Mouse (Mus musculus) adipocyte (in vitro differentiated cells): ENCODE measurements around the gene Fat1.

Experiments
- DNase-seq: peaks from one replicate; pipeline ENCODE4 v3.0.0-alpha.2; 2016; ENCODE audit warnings: low spot score

The Fat1 gene

GRCm38 (mm10) chr8:45004021-45004420 is 68.8 kb downstream of the Fat1 start:
- DNase-seq, result no peak

DNA sequence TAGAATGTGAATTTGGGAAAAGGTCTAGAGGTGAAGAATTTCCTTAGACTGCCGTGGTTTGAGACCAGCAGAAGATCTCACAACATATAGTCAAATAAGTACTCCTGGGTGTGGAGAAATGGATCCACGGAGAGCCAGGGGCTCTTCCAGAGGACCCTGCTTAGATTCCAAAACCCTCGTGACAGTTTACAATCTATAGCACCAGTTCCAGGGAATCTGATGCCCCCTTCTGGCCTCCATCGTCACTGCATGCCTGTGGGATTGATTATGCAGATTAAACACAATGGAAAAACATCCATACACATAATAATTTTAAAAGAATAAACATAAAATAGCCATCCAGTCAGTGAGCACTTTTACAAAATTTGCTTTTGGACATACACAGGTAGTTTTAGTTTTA is 75.4 kb downstream of the Fat1 start:
- DNase-seq, result peak; percentile 65

DNA sequence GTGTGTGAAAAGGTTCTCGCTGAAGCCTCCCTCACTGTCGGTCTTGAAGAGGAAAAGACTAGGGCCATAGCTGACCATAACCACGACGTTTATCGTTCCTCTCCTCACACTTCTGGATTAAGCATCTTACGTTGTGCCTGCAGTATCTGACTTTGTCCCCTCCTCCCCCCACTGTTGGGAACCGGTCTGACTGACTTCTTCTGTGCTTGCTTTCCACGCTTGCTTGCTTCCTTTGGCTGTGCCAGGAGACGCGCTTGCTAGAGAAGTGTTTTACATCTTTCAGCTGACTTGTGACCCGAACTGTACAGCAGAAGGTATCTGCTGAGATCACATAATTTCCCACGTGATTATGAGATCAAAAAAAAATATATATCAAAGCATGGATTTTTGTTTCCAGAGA is 76.5 kb downstream of the Fat1 start:
- no peak for DNase-seq

GRCm38 (mm10) chr8:45013852-45014251 is 78.6 kb downstream of the Fat1 start:
- DNase-seq, result no peak

DNA sequence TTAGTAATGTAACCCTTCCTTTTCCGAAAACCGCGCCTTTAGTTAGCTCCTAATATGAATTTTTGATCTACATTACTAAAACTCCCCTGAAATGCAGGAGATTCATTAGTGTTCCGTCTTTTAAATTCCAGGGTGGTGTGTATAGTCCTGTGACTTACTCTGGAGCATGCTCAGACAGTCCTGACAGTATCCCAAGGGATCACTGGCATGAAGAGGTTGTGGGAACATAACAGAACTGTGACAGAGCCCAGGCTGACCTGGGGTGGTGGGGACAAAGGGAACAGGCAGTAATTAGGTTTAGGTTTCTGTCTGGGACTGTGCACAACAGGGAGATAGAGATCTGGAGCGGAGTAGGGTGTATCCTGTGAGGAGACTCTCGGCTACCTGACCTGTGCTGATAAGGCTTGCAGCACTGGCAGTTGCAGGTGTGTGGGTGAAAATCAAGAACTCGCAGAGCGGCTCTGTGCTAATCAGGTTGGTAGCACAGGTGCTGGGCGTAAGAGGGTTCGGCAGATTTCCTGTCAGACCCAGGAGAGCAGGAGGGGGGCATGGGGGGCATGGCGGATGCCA is 79.3 kb downstream of the Fat1 start:
- no peak for DNase-seq

- no peak for DNase-seq
Observed at GRCm38 (mm10) chr8:45015876-45016275, 80.6 kb downstream of the Fat1 start.

- DNase-seq, result no peak
Observed at GRCm38 (mm10) chr8:45019241-45019640, 84.0 kb downstream of the Fat1 start.

GRCm38 (mm10) chr8:45021171-45021570 is 85.9 kb downstream of the Fat1 start:
- DNase-seq, result no peak

GRCm38 (mm10) chr8:45021911-45022665 is 86.8 kb downstream of the Fat1 start:
- DNase-seq, result no peak

GRCm38 (mm10) chr8:45028081-45028497 is 92.8 kb downstream of the Fat1 start:
- no peak for DNase-seq

DNA sequence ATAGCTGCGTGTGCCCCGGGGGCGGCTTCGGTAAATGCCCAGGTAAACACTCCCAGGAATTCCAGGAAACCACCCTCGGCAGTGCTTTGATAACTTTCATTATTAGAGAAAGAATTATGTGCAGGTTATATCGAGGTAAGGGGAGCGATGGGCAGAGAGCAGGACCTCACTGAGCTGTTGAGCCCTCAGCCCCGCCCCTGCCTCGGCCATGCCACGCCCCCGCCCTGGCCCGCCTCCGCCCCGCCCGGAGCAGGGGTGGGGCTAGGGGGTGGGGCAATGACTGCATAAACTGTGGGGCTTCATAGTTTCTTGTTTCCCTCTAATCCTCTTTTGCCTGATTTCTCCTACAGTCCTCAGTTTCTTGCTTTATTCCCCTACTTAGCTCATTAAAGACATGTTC is 103.1 kb downstream of the Fat1 start:
- no peak for DNase-seq

- no peak for DNase-seq
Observed at GRCm38 (mm10) chr8:45044160-45044559, 108.9 kb downstream of the Fat1 start.

DNA sequence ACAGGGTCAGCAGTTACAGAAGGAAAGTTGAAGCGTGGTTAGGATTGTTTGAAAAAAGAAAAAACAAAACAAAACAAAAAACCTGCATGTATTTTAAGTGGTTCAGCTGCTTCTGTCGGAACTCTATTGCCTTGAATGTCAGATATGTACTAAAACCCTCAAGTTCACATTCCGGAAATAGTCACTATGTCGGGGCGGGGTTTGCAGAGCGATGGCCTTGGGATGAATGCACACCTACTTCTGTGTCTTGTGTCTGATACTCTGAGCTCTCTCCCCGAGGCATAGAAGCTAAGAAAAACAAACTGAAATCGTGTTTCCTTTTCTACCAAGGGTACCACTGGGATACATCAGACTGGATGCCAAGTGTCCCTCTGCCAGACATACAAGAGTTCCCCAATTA is 115.2 kb downstream of the Fat1 start:
- no peak for DNase-seq

GRCm38 (mm10) chr8:45051236-45051635 is 116.0 kb downstream of the Fat1 start:
- DNase-seq, result no peak

DNA sequence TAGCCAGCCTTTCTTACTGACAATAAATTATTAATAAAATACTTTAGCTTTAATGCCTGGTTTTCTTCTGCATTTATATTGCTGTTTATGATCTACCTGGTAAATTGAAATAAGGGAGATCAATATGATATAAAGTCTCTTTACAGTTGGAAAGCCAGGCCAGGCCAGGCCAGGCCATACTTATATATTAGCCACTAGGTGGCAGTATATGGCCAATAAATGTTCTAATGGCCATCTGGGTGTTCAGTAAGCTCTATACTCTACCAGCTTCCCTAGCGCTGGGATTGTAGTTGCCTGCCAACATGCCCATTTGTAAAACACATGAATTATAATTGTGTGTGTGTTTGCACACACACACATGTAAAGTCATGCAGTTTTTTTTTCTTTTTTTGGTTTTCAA is 117.0 kb downstream of the Fat1 start:
- DNase-seq, result peak; percentile 41

DNA sequence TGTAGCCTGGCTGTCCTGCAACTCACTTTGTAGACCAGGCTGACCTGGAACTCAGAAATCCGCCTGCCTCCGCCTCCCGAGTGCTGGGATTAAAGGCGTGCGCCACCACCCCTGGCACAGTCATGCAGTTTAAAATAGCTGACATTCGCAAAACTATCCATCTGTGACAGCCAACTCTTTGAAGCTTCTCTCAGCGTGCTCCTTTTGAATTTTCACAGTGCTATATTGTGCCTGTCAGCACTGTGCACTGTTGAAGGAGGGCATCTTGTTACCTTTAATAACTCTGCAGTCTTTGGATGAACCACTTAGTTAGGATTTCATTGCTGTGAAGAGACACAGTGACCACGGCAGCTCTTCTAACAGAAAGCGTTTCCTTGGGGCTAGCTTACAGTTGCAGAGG is 117.4 kb downstream of the Fat1 start:
- DNase-seq, result no peak

DNA sequence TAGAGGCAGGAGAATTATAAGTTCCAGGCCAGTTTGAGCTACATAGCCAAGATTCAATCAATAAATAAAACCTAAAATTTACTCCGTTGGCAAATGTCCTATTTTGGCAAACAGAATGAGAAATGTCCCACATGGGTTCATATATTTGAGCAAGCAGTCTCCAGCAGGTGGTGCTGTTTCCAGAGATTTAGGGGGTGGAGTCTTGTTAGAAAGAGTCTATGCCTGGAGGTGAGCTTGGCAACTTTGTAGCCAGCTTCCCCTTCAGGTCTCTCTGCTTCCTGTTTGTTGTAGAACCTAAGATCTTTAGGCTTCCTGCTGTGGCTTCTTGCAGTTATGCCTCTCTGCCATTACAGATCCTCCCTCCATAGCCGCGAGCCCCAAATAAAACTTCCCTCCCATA is 120.3 kb downstream of the Fat1 start:
- DNase-seq, result peak; percentile 5

GRCm38 (mm10) chr8:45056810-45057209 is 121.6 kb downstream of the Fat1 start:
- DNase-seq, result no peak

DNA sequence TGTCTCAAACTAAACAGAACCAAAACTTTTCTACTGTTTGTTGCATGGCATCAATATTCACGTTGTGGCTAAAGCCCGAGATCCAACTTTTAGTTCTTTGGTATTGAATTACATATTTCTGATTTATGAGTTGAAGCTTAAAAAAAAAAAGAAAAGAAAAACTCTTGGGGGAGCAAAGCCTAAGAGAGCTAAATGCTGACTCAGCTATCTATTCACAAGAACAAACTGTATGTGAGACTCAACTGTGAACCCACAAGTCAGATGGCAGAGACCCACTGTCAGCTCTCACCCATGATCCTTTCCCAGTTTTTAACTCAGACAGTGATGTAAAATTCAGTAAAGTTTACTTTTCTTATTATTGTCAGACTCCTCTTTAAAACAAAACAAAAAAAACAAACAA is 124.8 kb downstream of the Fat1 start:
- no peak for DNase-seq

DNA sequence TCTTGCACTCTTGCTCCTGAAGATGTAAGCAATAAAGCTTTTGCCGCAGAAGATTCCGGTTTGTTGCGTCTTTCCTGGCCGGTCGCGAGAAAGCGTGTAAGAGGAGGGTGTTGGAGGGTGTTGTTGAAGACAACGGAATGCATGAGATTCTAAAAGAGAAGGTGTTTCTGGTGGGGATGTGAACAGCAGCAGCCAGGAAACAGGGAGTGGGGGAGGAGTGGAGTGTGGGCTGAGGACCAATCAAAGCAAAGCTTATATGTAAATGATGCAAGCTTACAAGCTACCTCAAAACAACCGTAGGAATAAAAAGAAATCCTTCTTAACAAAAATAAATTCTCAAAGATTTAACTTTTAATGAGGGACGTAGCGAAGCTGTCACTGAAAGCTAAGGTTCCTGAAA is 127.1 kb downstream of the Fat1 start:
- no peak for DNase-seq

- no peak for DNase-seq
Observed at GRCm38 (mm10) chr8:45062982-45063924, 128.0 kb downstream of the Fat1 start.

GRCm38 (mm10) chr8:45064197-45064869 is 129.1 kb downstream of the Fat1 start:
- no peak for DNase-seq
